Mouse (Mus musculus) E14TG2a.4 (cell line): Measurements from ENCODE around the gene Trim44.

Experiments
- CTCF ChIP-seq: conservative IDR thresholded peaks from 2 replicates; pipeline ENCODE4 v1.5.1; 2014; ENCODE audit warnings: low read length
- POU5F1 ChIP-seq: IDR thresholded peaks from 2 replicates; pipeline ENCODE4 v1.6.1; 2014; ENCODE audit warnings: low read length, borderline replicate concordance

- TF ChIP-seq CTCF (no peak), POU5F1 (no peak)
These were observed 105.1 kb downstream of the Trim44 start for GRCm38 (mm10) chr2:102302532-102302931.
